Mouse (Mus musculus): ENCODE data around the gene Plod1. TPM values are rescaled to one million over a fixed set of nuclear protein-coding genes. Genes with fewer than 3 reads are reported as not detected.
"Not testable (repeated sequence)": the region's sequence is repeated elsewhere in the genome, so short reads cannot be mapped to it uniquely, and the experiment has no call there.

Plod1 gene
- total RNA-seq, 2 experiments from 2014 or later = 16.4 to 21.5 TPM

- no peak for TF ChIP-seq CTCF (conservative IDR thresholded peaks at IDR 0.05)
- Histone ChIP-seq H3K4me3 (no peak overlapping the region), H3K27ac (no peak overlapping the region)
- DNase-seq (ENCODE audit: low spot score in 2 of 2) = no peak
These were observed 58.0 kb downstream of the Plod1 start for GRCm38 (mm10) chr4:147878537-147878936.

- DNase-seq (ENCODE audit: low spot score in 2 of 2) = no peak
- no peak for TF ChIP-seq CTCF (conservative IDR thresholded peaks at IDR 0.05)
- Histone ChIP-seq H3K4me3 (no peak overlapping the region), H3K27ac (peak overlapping the region; percentile 32)
These were observed 60.6 kb downstream of the Plod1 start for GRCm38 (mm10) chr4:147875852-147876575.

GRCm38 (mm10) chr4:147869238-147869637 is 67.3 kb downstream of the Plod1 start:
- peak overlapping the region; percentile 84 for H3K4me3 ChIP-seq
- TF ChIP-seq CTCF (conservative IDR thresholded peaks at IDR 0.05) = no peak
- peak overlapping the region; percentile 79 for H3K27ac ChIP-seq
- no peak for DNase-seq (ENCODE audit: low spot score in 2 of 2)

GRCm38 (mm10) chr4:147868450-147869031 is 68.0 kb downstream of the Plod1 start, which contains the start of the genes Miip and Fv1:
TSS of gene Miip (minus strand) at chr4:147868816.
TSS of gene Fv1 (plus strand) at chr4:147868979.
- Histone ChIP-seq H3K4me3 (peak within 1 kb of the TSS; percentile 84), H3K27ac (peak within 1 kb of the TSS; percentile 90)
- peak; percentile 94 to 98 for DNase-seq (ENCODE audit: low spot score in 2 of 2)
- TF ChIP-seq CTCF (conservative IDR thresholded peaks at IDR 0.05) = peak; percentile 32

GRCm38 (mm10) chr4:147867563-147868449 is 68.8 kb downstream of the Plod1 start:
- peak in 1 of 2 experiments; percentile 23 for DNase-seq (ENCODE audit: low spot score in 2 of 2)
- Histone ChIP-seq H3K27ac (peak overlapping the region; percentile 90), H3K4me3 (peak overlapping the region; percentile 84)
- TF ChIP-seq CTCF (conservative IDR thresholded peaks at IDR 0.05) = 0 out of 2 replicates have a peak, but pooled peaks have one; percentile 10

GRCm38 (mm10) chr4:147866793-147867192 is 69.8 kb downstream of the Plod1 start:
- DNase-seq (ENCODE audit: low spot score in 2 of 2); H3K27ac ChIP-seq; H3K4me3 ChIP-seq: not testable (repeated sequence)

GRCm38 (mm10) chr4:147866056-147866455 is 70.5 kb downstream of the Plod1 start:
- H3K27ac ChIP-seq = no peak overlapping the region
- no peak for TF ChIP-seq CTCF (conservative IDR thresholded peaks at IDR 0.05)
- no peak overlapping the region for H3K4me3 ChIP-seq
- DNase-seq (ENCODE audit: low spot score in 2 of 2) = no peak

- Histone ChIP-seq H3K4me3 (no peak overlapping the region), H3K27ac (no peak overlapping the region)
- DNase-seq (ENCODE audit: low spot score in 2 of 2) = no peak
- no peak for TF ChIP-seq CTCF (conservative IDR thresholded peaks at IDR 0.05)
These were observed 70.9 kb downstream of the Plod1 start for GRCm38 (mm10) chr4:147865651-147866050.

- TF ChIP-seq CTCF (conservative IDR thresholded peaks at IDR 0.05) = no peak
- Histone ChIP-seq H3K4me3 (no peak overlapping the region), H3K27ac (no peak overlapping the region)
- no peak for DNase-seq (ENCODE audit: low spot score in 2 of 2)
These were observed 74.5 kb downstream of the Plod1 start for GRCm38 (mm10) chr4:147862051-147862450.

Other genes starting within 250 kb of the Plod1 start
- gene Zfp534, start 234.2 kb downstream of the Plod1 start, total RNA-seq (2021) = under 1 TPM in 1 of 2 experiments, not detected in 1; 0.15 TPM
- gene Zfp984, start 127.0 kb downstream of the Plod1 start, total RNA-seq (2021) = 1 to 10 TPM; 1.8 to 2.2 TPM
- 10 to 100 TPM; 22.3 to 22.6 TPM for gene Zfp933, start 88.4 kb downstream of the Plod1 start, total RNA-seq (2021)
- 10 to 100 TPM; 19.9 to 26.5 TPM for gene Miip, start 68.0 kb downstream of the Plod1 start, total RNA-seq (2021)
- gene Fv1, start 67.8 kb downstream of the Plod1 start, total RNA-seq (2021) = 1 to 10 TPM; 8.8 to 9.5 TPM
- gene Mfn2, start 32.1 kb downstream of the Plod1 start, total RNA-seq (2021) = 100 to 1,000 TPM; 198 to 200 TPM
- 10 to 100 TPM; 27.0 to 27.9 TPM for gene 2510039O18Rik, start 4.1 kb upstream of the Plod1 start, total RNA-seq (2021)
- not detected for gene Nppb, start 49.0 kb upstream of the Plod1 start, total RNA-seq (2021)
- gene Nppa, start 64.0 kb upstream of the Plod1 start, total RNA-seq (2021) = not detected
- gene Clcn6, start 102.1 kb upstream of the Plod1 start, total RNA-seq (2021) = 10 to 100 TPM; 77.0 to 77.6 TPM
- 10 to 100 TPM; 33.5 to 37.2 TPM for gene Mthfr, start 102.3 kb upstream of the Plod1 start, total RNA-seq (2021)
- 1 to 10 TPM; 7.2 to 9.8 TPM for gene Agtrap, start 151.3 kb upstream of the Plod1 start, total RNA-seq (2021)
- gene Mad2l2, start 193.6 kb upstream of the Plod1 start, total RNA-seq (2021) = 10 to 100 TPM; 13.8 to 14.5 TPM
- gene Draxin, start 193.9 kb upstream of the Plod1 start, total RNA-seq (2021) = 1 to 10 TPM in 1 of 2 experiments, under 1 TPM in 1; 0.83 to 1.0 TPM
- 10 to 100 TPM; 25.4 to 29.8 TPM for gene Fbxo6, start 215.4 kb upstream of the Plod1 start, total RNA-seq (2021)
- 100 to 1,000 TPM; 136 to 141 TPM for gene Fbxo44, start 223.7 kb upstream of the Plod1 start, total RNA-seq (2021)
- 100 to 1,000 TPM in 1 of 2 experiments, 10 to 100 TPM in 1; 99.8 to 106 TPM for gene Fbxo2, start 223.9 kb upstream of the Plod1 start, total RNA-seq (2021)

Measured in layer of hippocampus, adult 2 months (tissue).